Mouse (Mus musculus): ENCODE data around the gene Otos. TPM values are rescaled to one million over a fixed set of nuclear protein-coding genes. Genes with fewer than 3 reads are reported as not detected.
A peak's percentile ranks its signal among the peaks of the same experiment; 100 is the strongest.

Otos gene
- polyA plus RNA-seq, 1 experiment from 2014 or later = 0.08 TPM

DNA sequence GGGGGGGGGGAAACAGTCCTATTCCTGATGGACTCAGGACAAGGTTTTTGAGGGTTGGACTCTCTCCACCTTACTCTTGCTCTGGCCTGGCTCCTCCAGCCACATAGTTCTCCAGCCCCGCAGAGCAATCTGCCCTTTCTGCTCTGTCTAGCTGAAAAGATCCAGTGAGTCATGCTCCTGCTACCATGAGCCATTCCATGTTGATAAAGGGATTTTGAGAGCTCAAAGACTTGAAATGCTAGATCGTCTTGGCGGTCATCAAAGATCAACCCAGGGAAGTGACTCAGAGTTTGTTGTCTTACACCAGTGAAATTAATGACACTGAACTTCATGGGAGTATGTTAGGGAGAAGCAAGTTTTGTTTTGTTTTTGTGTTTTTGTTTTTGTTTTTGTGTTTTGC lies 20.8 kb upstream of the Otos start:
- Histone ChIP-seq H3K4me1 (no peaks in the 10 kb centered on the region), H3K27ac (no peak overlapping the region), H3K9me3 (no peaks in the 10 kb centered on the region), H3K4me3 (no peak overlapping the region), H3K27me3 (ENCODE audit: insufficient read depth, poor library complexity, severe bottlenecking) (peaks cover 35% of the 10 kb centered on the region), H3K36me3 (no peaks in the 10 kb centered on the region)
- 82% methylated on average over 3 of the region's 3 CpGs for WGBS
- DNase-seq (ENCODE audit: low spot score) = no peak

DNA sequence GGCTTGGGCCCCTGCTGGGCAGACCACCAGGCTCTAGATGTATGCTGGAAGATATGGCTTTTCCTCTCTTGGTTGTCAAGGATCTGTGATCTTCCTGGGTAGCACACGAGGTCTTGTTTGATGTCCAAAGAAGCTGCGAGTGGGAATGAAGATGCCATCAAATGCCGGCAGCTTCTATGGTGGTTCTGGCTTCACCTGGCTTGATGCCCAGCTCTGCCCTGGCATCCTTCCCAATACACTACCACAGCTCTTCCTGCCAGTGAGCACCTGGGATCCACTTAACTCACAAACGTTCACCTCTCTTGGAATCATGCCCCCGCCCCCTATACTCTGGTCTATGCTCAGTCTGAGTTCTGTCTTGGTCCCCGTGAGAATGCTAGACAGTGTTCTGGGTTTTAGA lies 18.5 kb upstream of the Otos start:
- no peak for DNase-seq (ENCODE audit: low spot score)
- 83% methylated on average over 6 of the region's 6 CpGs for WGBS
- no peaks in the 10 kb centered on the region for H3K9me3 ChIP-seq
- peaks cover 28% of the 10 kb centered on the region for H3K27me3 ChIP-seq (ENCODE audit: insufficient read depth, poor library complexity, severe bottlenecking)
- no peaks in the 10 kb centered on the region for H3K36me3 ChIP-seq
- no peak overlapping the region for H3K27ac ChIP-seq
- no peak overlapping the region for H3K4me3 ChIP-seq
- no peaks in the 10 kb centered on the region for H3K4me1 ChIP-seq

DNA sequence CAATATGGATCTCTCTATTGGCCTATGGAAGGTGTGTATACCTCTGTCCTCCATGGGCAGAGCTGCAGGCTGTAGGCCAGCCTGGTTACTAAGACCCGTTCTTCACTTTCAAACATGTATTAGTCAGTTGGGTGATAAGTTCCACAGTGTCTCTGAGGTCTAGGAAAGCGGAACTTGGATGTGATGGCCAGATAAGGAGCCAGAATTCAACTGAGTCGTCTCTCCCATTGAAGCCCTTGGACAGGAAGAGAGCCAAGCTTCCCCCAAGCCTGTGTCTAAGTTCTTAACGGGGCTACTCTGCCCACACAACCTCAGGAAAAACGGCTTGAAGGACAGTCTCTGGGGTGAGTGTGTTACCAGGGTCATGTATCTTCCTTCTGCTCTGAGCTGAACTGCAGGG lies 10.8 kb upstream of the Otos start:
- Histone ChIP-seq H3K9me3 (no peaks in the 10 kb centered on the region), H3K4me1 (no peaks in the 10 kb centered on the region), H3K27ac (no peak overlapping the region), H3K27me3 (ENCODE audit: insufficient read depth, poor library complexity, severe bottlenecking) (peaks cover 44% of the 10 kb centered on the region), H3K4me3 (no peak overlapping the region), H3K36me3 (no peaks in the 10 kb centered on the region)
- WGBS = 49% methylated on average over 5 of the region's 5 CpGs
- no peak for DNase-seq (ENCODE audit: low spot score)

DNA sequence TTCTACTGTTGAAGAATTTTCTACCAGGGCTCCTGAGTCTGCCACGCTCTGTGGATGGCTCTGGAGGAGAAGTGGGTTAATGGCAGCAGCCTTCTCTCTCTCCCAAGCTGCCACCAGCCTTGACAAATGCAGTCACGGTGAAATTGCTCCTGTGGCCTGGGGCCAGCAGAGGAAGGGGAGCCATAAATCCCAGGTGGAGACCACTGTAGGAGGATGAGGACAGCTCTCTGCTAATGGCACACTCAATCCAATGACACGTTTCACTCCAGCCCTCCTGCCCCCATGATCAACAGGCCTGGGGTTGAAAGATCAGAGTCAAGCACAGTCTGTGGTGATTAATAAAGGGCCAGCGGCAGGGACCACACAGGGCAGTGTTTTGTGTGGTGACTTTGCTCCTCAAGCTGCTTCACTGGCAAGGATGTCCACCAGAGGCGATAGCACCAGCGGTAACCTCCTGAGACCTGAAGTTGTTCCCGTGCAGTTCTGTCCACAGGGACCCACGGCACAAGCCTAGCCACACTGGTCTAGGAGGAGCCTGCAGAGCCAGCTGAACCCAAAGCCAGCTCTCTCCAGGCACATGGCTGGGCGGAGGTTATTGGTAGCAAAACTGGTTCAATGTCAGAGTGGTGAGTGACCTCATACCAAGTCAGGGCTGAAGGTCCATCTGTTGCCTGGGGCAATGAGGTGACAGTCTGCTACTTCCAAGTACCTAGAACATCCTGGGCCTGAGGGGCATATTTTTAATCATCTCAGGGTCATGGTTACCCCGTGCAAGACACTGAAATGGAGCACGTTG lies 8.6 kb upstream of the Otos start:
- Histone ChIP-seq H3K9me3 (no peaks in the 10 kb centered on the region), H3K36me3 (no peaks in the 10 kb centered on the region), H3K4me1 (no peaks in the 10 kb centered on the region), H3K4me3 (no peak overlapping the region), H3K27ac (no peak overlapping the region), H3K27me3 (ENCODE audit: insufficient read depth, poor library complexity, severe bottlenecking) (peaks cover 57% of the 10 kb centered on the region)
- no peak for DNase-seq (ENCODE audit: low spot score)
- 78% methylated on average over 11 of the region's 11 CpGs for WGBS

DNA sequence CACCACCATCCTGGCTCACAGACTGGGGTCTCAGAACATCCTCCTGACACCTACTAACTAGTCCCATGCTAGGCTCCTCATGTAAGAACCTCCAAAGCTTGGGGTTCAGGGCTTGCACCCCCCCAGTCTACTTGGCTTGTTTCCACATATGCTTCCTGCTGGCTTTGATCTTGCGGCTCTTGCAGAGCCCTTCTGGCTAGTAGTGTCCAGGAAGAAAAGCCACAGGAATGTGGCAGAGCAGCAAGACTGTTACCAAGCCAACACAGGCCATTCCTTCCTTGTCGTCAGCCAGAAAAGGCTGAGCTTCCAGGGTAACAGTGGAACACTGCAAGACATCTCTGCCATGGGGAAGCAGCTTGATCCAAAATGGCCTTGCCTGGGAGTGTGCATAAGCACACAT lies 6.0 kb upstream of the Otos start:
- no peak overlapping the region for H3K27ac ChIP-seq
- H3K4me1 ChIP-seq = no peaks in the 10 kb centered on the region
- H3K36me3 ChIP-seq = no peaks in the 10 kb centered on the region
- DNase-seq (ENCODE audit: low spot score) = no peak
- no peak overlapping the region for H3K4me3 ChIP-seq
- 52% methylated on average over 2 of the region's 2 CpGs for WGBS
- peaks cover 81% of the 10 kb centered on the region for H3K27me3 ChIP-seq (ENCODE audit: insufficient read depth, poor library complexity, severe bottlenecking)
- H3K9me3 ChIP-seq = no peaks in the 10 kb centered on the region

DNA sequence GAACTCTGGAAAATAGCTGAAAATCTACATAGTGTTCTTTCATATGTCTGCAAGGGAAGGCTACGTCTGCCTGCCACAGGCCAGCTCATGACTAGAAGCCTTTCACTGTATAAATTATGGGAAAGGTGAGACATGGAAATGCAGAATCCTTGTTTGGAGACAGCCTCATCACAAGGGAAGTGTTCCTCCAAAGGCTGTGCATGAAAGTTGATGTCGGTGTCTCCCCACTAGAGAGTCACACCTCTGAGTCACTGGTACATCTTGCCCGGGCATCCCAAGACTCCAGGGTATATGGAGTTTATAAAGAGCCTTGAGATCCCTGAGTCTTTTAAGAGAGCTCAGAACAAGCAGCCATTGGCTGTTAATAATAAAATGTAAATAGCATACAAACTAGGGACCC lies 4.5 kb upstream of the Otos start:
- H3K27ac ChIP-seq = no peak overlapping the region
- H3K9me3 ChIP-seq = no peaks in the 10 kb centered on the region
- H3K36me3 ChIP-seq = no peaks in the 10 kb centered on the region
- H3K27me3 ChIP-seq (ENCODE audit: insufficient read depth, poor library complexity, severe bottlenecking) = peaks cover 87% of the 10 kb centered on the region
- no peak overlapping the region for H3K4me3 ChIP-seq
- DNase-seq (ENCODE audit: low spot score) = no peak
- H3K4me1 ChIP-seq = no peaks in the 10 kb centered on the region; the same call in 1 of the 2 replicates
- 87% methylated on average over 3 of the region's 3 CpGs for WGBS

DNA sequence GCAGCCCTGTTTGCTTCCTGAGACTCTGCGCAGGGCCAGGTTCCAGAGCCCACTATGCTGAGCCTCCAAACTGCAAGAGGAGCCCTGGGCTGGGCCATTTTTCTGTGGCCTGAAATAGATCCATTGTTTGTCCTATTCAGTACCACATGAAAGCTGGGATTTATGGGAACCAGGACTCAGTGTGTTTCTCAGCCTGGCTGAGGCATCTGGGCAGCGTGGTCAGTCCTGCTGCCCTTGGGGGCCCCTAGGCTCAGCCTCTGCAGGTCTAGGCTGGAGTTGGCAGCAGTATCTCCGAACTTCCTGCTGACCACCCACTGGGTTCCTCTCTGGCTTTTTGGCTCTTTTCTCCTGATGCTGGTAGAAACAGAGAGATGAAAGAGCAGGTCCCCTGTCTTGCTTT lies 2.8 kb upstream of the Otos start:
- Histone ChIP-seq H3K4me3 (no peak overlapping the region), H3K27ac (no peak overlapping the region), H3K4me1 (no peaks in the 10 kb centered on the region; the same call in 1 of the 2 replicates), H3K27me3 (ENCODE audit: insufficient read depth, poor library complexity, severe bottlenecking) (peaks cover 76% of the 10 kb centered on the region), H3K36me3 (no peaks in the 10 kb centered on the region), H3K9me3 (no peaks in the 10 kb centered on the region)
- WGBS = 70% methylated on average over 3 of the region's 3 CpGs
- no peak for DNase-seq (ENCODE audit: low spot score)

DNA sequence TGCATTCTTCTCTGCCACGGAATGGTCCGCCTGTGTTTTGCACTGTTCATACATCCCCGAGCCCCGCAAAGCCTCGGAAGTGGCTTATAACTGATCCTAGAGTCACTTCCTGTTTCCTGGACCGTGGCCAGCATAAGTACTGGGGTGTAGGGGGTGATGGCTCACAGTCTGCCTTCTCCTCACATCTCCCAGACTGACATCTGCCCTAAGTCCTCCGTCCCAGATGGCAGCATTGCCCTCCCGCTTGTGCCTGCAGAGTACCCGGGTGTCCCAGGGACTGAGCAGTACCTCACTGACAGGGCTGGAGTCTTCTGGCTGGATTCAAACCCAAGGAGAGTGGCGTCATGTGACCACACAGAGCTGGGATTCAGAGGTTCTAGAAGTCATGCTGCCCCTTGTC lies 444 bp downstream of the Otos start:
- DNase-seq (ENCODE audit: low spot score) = no peak
- peaks cover 79% of the 10 kb centered on the region for H3K27me3 ChIP-seq (ENCODE audit: insufficient read depth, poor library complexity, severe bottlenecking)
- H3K36me3 ChIP-seq = no peaks in the 10 kb centered on the region
- H3K27ac ChIP-seq = no peak overlapping the region
- H3K4me1 ChIP-seq = no peaks in the 10 kb centered on the region; the same call in 1 of the 2 replicates
- H3K9me3 ChIP-seq = no peaks in the 10 kb centered on the region
- H3K4me3 ChIP-seq = no peak overlapping the region
- WGBS = 40% methylated on average over 10 of the region's 10 CpGs

DNA sequence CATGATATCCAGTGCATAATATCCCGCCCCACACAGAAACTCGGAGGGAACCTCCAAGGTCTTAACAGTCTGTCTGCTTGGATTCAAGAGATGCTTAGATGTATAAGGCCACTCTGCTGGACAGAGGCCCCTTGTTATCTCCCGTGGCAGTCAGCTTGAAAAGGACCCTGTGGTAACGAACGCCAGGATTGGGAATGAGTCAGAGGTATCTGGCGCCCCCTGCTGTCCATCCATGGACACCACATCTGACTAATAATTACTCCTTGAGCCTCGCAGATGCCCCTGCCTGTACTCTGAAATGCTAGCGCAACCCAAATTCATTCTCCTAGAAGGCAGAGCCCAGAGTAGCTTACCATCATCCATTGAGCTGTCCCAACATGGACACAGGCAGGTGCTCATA lies 889 bp downstream of the Otos start:
- Histone ChIP-seq H3K27me3 (ENCODE audit: insufficient read depth, poor library complexity, severe bottlenecking) (peaks cover 78% of the 10 kb centered on the region), H3K27ac (no peak overlapping the region), H3K36me3 (no peaks in the 10 kb centered on the region), H3K4me1 (peaks cover under 1% of the 10 kb centered on the region; the same call in 1 of the 2 replicates), H3K4me3 (no peak overlapping the region), H3K9me3 (no peaks in the 10 kb centered on the region)
- 11% methylated on average over 8 of the region's 8 CpGs for WGBS
- DNase-seq (ENCODE audit: low spot score) = peak; percentile 90

DNA sequence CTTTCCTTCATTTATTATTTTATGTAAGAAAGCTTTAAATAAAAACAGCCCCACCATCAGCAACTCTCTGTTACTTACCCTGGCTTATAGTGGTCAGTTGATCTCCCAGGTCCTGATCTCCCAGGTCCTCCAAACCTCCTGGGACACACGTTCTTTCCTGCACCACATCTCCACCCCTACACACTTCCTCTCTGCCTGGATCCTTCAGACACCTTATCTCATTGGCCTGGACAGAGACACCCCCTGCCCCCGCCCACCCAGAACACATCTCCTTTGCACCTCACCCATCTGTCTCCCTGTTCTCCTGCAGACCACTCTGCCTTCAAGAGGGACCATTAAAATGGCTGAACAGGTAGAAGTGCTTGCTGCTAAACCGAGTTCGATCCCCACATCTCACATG lies 1.6 kb downstream of the Otos start:
- peaks cover 71% of the 10 kb centered on the region for H3K27me3 ChIP-seq (ENCODE audit: insufficient read depth, poor library complexity, severe bottlenecking)
- H3K4me3 ChIP-seq = no peak overlapping the region
- peaks cover 7% of the 10 kb centered on the region; the same call in 1 of the 2 replicates for H3K4me1 ChIP-seq
- no peaks in the 10 kb centered on the region for H3K36me3 ChIP-seq
- H3K9me3 ChIP-seq = no peaks in the 10 kb centered on the region
- WGBS = 60% methylated on average over 4 of the region's 4 CpGs
- peak; percentile 43 for DNase-seq (ENCODE audit: low spot score)
- H3K27ac ChIP-seq = no peak overlapping the region

DNA sequence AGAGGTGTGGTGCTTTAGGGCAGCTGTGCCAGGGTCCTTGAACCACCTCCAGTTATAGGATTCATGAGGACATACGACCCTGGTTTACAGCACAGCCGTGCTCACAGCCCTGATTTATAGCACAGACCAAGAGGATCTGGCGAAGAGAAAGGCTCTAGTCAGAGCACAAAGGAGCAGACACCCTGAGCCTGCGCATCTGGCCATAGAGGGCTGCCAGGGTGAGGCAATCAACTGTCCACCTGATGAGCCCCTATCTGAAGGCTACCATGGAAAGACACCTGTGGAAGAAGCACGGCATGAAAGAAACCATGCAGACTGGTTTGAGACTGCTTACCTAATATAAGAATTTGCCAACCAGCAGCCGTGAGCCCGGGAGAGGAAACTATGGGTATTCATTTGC lies 2.0 kb downstream of the Otos start:
- H3K27me3 ChIP-seq (ENCODE audit: insufficient read depth, poor library complexity, severe bottlenecking) = peaks cover 67% of the 10 kb centered on the region
- no peaks in the 10 kb centered on the region for H3K9me3 ChIP-seq
- H3K36me3 ChIP-seq = no peaks in the 10 kb centered on the region
- DNase-seq (ENCODE audit: low spot score) = peak; percentile 52
- 80% methylated on average over 7 of the region's 7 CpGs for WGBS
- no peak overlapping the region for H3K4me3 ChIP-seq
- no peak overlapping the region for H3K27ac ChIP-seq
- peaks cover 8% of the 10 kb centered on the region; the same call in 1 of the 2 replicates for H3K4me1 ChIP-seq

DNA sequence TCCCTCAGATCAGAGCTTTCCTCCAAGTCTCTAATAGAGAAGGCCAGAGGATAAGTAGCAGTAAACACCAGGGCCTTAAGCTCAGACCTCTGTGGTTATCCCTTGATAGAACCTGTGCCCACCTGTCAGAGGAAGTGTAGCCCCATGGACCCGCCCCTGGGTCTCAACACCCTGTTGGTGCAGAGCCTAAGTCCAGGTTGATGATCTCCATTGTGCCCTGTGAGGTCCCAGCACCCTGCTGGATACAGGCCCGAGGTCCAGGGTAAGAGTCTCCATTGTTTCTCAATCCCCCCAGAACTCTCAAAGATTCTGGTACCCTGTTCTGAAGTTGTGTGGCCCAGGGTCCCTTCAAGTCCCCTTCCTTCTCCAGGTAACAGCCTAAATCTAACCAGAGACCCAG lies 2.5 kb downstream of the Otos start:
- Histone ChIP-seq H3K36me3 (no peaks in the 10 kb centered on the region), H3K27me3 (ENCODE audit: insufficient read depth, poor library complexity, severe bottlenecking) (peaks cover 62% of the 10 kb centered on the region; the same call in 1 of the 2 replicates), H3K27ac (no peak overlapping the region), H3K4me1 (peaks cover 9% of the 10 kb centered on the region), H3K4me3 (no peak overlapping the region), H3K9me3 (no peaks in the 10 kb centered on the region)
- DNase-seq (ENCODE audit: low spot score) = peak; percentile 64
- WGBS = 53% methylated on average over 2 of the region's 2 CpGs

DNA sequence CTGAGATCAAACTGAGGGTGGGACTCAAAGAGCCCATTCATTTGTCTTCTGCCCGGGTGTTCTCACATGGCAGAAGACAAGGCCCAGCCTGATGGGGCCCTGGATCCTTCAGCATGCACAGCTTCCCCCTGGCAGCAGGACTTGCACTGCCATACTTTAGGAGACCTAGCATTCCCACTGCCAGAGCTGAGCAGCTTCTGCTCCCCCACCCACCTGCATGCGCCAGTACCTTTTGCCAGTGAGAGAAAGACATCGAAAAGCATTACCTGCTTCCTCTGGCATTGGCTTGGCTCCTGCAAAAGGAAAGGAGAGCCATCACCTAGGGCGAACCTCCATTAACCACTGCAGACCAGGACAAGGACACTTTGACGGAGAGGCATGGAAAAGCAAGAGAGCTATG lies 3.7 kb downstream of the Otos start:
- no peak overlapping the region for H3K4me3 ChIP-seq
- H3K9me3 ChIP-seq = no peaks in the 10 kb centered on the region
- WGBS = 68% methylated on average over 5 of the region's 5 CpGs
- DNase-seq (ENCODE audit: low spot score) = peak; percentile 66
- 0 out of 2 replicates have a peak, but pooled peaks cover under 1% of the 10 kb centered on the region for H3K36me3 ChIP-seq
- H3K4me1 ChIP-seq = peaks cover 21% of the 10 kb centered on the region
- peaks cover 50% of the 10 kb centered on the region; the same call in 1 of the 2 replicates for H3K27me3 ChIP-seq (ENCODE audit: insufficient read depth, poor library complexity, severe bottlenecking)
- H3K27ac ChIP-seq = no peak overlapping the region

Data from heart, embryonic 10.5 days (tissue).